Mouse (Mus musculus) thymus, adult 2 months (tissue): ENCODE data around the gene Rffl.

Experiments
- CTCF ChIP-seq: fragments of 200-500 bp; IDR thresholded peaks from 2 replicates; pipeline ENCODE4 v1.5.1; 2012; ENCODE audit warnings: mild to moderate bottlenecking, control low read depth, low read length, moderate library complexity, borderline replicate concordance; ENCODE audit not compliant: control insufficient read depth, poor library complexity, insufficient read depth; ENCODE audit errors: extremely low read depth
- POLR2A ChIP-seq: fragments of 200-500 bp; IDR thresholded peaks from 2 replicates; pipeline ENCODE4 v1.6.1; 2012; ENCODE audit warnings: mild to moderate bottlenecking, low read length, control low read depth, moderate library complexity; ENCODE audit not compliant: control insufficient read depth, poor library complexity, insufficient read depth; ENCODE audit errors: extremely low read depth

DNA sequence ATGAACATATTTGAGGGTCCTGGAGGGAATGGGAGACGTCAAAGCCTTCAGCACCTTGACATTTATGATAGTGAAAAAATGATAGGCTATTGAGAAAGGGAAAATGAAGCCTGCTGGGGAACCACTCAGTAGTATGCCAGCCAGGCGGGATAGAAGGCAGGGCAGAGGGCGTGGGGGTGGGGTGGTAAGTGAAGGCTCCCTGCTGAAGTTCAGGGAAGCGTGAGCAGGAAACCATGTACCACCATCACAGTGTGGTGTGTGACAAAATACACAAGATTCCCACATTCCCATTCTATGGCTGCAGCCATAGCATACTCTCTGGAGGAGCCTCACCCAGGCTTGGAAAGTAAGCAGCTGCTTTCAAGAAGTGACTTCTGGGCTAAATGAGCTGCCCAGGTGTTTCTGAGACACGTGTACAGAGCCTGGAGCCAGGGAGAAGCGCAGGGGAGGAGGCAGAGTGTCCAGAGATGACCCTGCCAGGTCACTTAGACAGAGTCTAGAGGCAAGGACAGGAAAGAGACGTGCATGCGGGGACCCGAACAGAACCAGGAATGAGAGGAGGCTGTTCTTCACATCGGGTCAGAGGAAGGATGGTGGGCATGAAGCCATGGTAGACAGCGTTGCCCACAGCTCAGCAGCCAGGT lies 26.1 kb downstream of the Rffl start:
- TF ChIP-seq POLR2A (no peak), CTCF (no peak)
